Mouse (Mus musculus): ENCODE measurements around the gene Slc1a3.

DNA sequence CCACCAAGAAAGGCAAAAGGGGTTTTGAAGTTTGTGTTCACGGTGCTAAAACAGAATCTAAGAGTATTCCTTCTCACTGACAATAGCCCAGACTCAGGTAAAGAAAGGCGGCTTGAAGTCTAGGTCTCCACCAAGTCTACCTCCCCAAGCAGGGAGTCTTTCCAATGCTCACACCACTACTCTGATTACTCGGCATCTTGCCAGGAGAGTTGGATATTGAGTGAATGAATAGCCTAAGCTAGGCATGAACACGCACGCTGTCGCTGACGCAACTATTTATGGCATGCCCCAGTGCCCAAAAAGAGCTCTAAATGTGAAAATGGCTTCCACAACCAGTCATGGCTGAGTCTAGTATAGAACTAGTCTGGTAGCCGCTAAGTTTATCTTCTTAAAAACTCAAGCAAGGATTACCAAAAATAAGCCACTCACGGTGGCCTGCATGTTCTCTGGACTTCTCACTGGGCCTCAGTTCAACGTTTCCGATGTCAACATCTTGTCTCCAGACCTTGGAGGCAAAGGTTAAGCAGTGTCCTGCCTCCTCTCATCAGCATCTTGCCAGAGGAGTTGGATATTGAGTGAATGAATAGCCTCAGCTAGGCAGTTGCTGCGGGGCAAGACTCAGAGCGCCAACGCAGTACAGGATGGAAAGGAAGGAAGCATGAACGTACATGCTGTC lies 44.8 kb downstream of the Slc1a3 start:
- TF ChIP-seq EP300 (IDR thresholded peaks at IDR 0.05; ENCODE audit: low read depth), result no peak
- TF ChIP-seq CTCF (IDR thresholded peaks at IDR 0.05; ENCODE audit: low read depth), result no peak
